Mouse (Mus musculus): ENCODE results near the gene Tex19.2. TPM values are rescaled to one million over a fixed set of nuclear protein-coding genes. Genes with fewer than 3 reads are reported as not detected.
"Not testable (repeated sequence)": the region's sequence is repeated elsewhere in the genome, so short reads cannot be mapped to it uniquely, and the experiment has no call there.

Gene Tex19.2
- polyA plus RNA-seq, 1 experiment from 2014 or later: not detected

GRCm38 (mm10) chr11:121081120-121081519 lies 37.4 kb downstream of the Tex19.2 start, which contains the start of gene Sectm1a:
Sectm1a (minus strand) TSS chr11:121081220.
- Histone ChIP-seq H3K9me3 (ENCODE audit: control insufficient read depth, low read length) (no peaks in the 10 kb centered on the region), H3K27ac (no peak within 1 kb of the TSS), H3K9ac (no peak within 1 kb of the TSS), H3K4me2 (replicated peaks) (no peak within 1 kb of the TSS), H3K27me3 (ENCODE audit: control insufficient read depth, insufficient read depth, low read length) (no peaks in the 10 kb centered on the region), H3K36me3 (replicated peaks; ENCODE audit: control insufficient read depth, insufficient read depth) (no peaks in the 10 kb centered on the region), H3K4me3 (replicated peaks; ENCODE audit: low read length) (no peak within 1 kb of the TSS), H3K4me1 (replicated peaks; ENCODE audit: control insufficient read depth, insufficient read depth, low read length) (no peaks in the 10 kb centered on the region)
- DNase-seq (ENCODE audit: low spot score) (no peak), ATAC-seq (ENCODE audit: low FRiP score) (no peak)
- WGBS: 81% methylated on average over 3 of the region's 3 CpGs

GRCm38 (mm10) chr11:121080330-121080729 lies 38.1 kb downstream of the Tex19.2 start:
- WGBS: 94% methylated on average over 8 of the region's 8 CpGs
- H3K27me3 ChIP-seq (ENCODE audit: control insufficient read depth, insufficient read depth, low read length): no peaks in the 10 kb centered on the region
- H3K9ac ChIP-seq: no peak overlapping the region
- no peaks in the 10 kb centered on the region for H3K36me3 ChIP-seq (replicated peaks; ENCODE audit: control insufficient read depth, insufficient read depth)
- no peak for DNase-seq (ENCODE audit: low spot score)
- no peak for ATAC-seq (ENCODE audit: low FRiP score)
- no peak overlapping the region for H3K27ac ChIP-seq
- no peaks in the 10 kb centered on the region for H3K9me3 ChIP-seq (ENCODE audit: control insufficient read depth, low read length)
- no peak overlapping the region for H3K4me2 ChIP-seq (replicated peaks)
- H3K4me3 ChIP-seq (replicated peaks; ENCODE audit: low read length): no peak overlapping the region
- H3K4me1 ChIP-seq (replicated peaks; ENCODE audit: control insufficient read depth, insufficient read depth, low read length): no peaks in the 10 kb centered on the region

- Histone ChIP-seq H3K27me3 (ENCODE audit: control insufficient read depth, insufficient read depth, low read length) (no peaks in the 10 kb centered on the region), H3K4me1 (replicated peaks; ENCODE audit: control insufficient read depth, insufficient read depth, low read length) (no peaks in the 10 kb centered on the region), H3K4me3 (replicated peaks; ENCODE audit: low read length) (no peak overlapping the region), H3K27ac (no peak overlapping the region), H3K4me2 (replicated peaks) (no peak overlapping the region), H3K9ac (no peak overlapping the region), H3K36me3 (replicated peaks; ENCODE audit: control insufficient read depth, insufficient read depth) (no peaks in the 10 kb centered on the region), H3K9me3 (ENCODE audit: control insufficient read depth, low read length) (no peaks in the 10 kb centered on the region)
- ATAC-seq (ENCODE audit: low FRiP score) (no peak), DNase-seq (ENCODE audit: low spot score) (no peak)
- 75% methylated on average over 5 of the region's 5 CpGs for WGBS
Observed at GRCm38 (mm10) chr11:121075655-121076054, 42.8 kb downstream of the Tex19.2 start.

GRCm38 (mm10) chr11:121069662-121070061 lies 48.8 kb downstream of the Tex19.2 start:
- H3K27me3 ChIP-seq (ENCODE audit: control insufficient read depth, insufficient read depth, low read length); DNase-seq (ENCODE audit: low spot score); H3K9me3 ChIP-seq (ENCODE audit: control insufficient read depth, low read length); H3K4me1 ChIP-seq (replicated peaks; ENCODE audit: control insufficient read depth, insufficient read depth, low read length); H3K36me3 ChIP-seq (replicated peaks; ENCODE audit: control insufficient read depth, insufficient read depth); ATAC-seq (ENCODE audit: low FRiP score); H3K27ac ChIP-seq; H3K4me2 ChIP-seq (replicated peaks); H3K4me3 ChIP-seq (replicated peaks; ENCODE audit: low read length); H3K9ac ChIP-seq: not testable (repeated sequence)
- 94% methylated on average over 11 of the region's 16 CpGs for WGBS

GRCm38 (mm10) chr11:121067895-121068294 lies 50.6 kb downstream of the Tex19.2 start:
- Histone ChIP-seq H3K4me3 (replicated peaks; ENCODE audit: low read length) (no peak overlapping the region), H3K27ac (no peak overlapping the region), H3K9ac (no peak overlapping the region), H3K9me3 (ENCODE audit: control insufficient read depth, low read length) (no peaks in the 10 kb centered on the region), H3K4me1 (replicated peaks; ENCODE audit: control insufficient read depth, insufficient read depth, low read length) (no peaks in the 10 kb centered on the region), H3K4me2 (replicated peaks) (no peak overlapping the region), H3K36me3 (replicated peaks; ENCODE audit: control insufficient read depth, insufficient read depth) (no peaks in the 10 kb centered on the region), H3K27me3 (ENCODE audit: control insufficient read depth, insufficient read depth, low read length) (no peaks in the 10 kb centered on the region)
- no peak for DNase-seq (ENCODE audit: low spot score)
- 89% methylated on average over 2 of the region's 2 CpGs for WGBS
- ATAC-seq (ENCODE audit: low FRiP score): no peak

Other genes starting within 250 kb of the Tex19.2 start
- 5.0 and 5.2 TPM in 2 replicates for gene Ccdc57, start 185.8 kb downstream of the Tex19.2 start, polyA plus RNA-seq (2014; fragmentation: Nextera tagmentation; extraction: Ambion mirVana)
- 4.2 and 4.4 TPM in 2 replicates for gene Slc16a3, start 170.2 kb downstream of the Tex19.2 start, polyA plus RNA-seq (2014; fragmentation: Nextera tagmentation; extraction: Ambion mirVana)
- gene Csnk1d, start 127.3 kb downstream of the Tex19.2 start, polyA plus RNA-seq (2014; fragmentation: Nextera tagmentation; extraction: Ambion mirVana): 73.3 and 77.4 TPM in 2 replicates
- gene Cd7, start 79.3 kb downstream of the Tex19.2 start, polyA plus RNA-seq (2014; fragmentation: Nextera tagmentation; extraction: Ambion mirVana): 0.24 TPM in 1 of 2 replicates, not detected in the other
- gene Sectm1b, start 55.1 kb downstream of the Tex19.2 start, polyA plus RNA-seq (2014; fragmentation: Nextera tagmentation; extraction: Ambion mirVana): not detected in 2 replicates
- not detected in 2 replicates for gene Sectm1a, start 37.5 kb downstream of the Tex19.2 start, polyA plus RNA-seq (2014; fragmentation: Nextera tagmentation; extraction: Ambion mirVana)
- gene Tex19.1, start 27.5 kb upstream of the Tex19.2 start, polyA plus RNA-seq (2014; fragmentation: Nextera tagmentation; extraction: Ambion mirVana): not detected in 2 replicates
- gene Uts2r, start 41.6 kb upstream of the Tex19.2 start, polyA plus RNA-seq (2014; fragmentation: Nextera tagmentation; extraction: Ambion mirVana): 0.19 and 0.99 TPM in 2 replicates
- 23.2 and 27.5 TPM in 2 replicates for gene Hexdc, start 85.8 kb upstream of the Tex19.2 start, polyA plus RNA-seq (2014; fragmentation: Nextera tagmentation; extraction: Ambion mirVana)
- gene Ogfod3, start 86.0 kb upstream of the Tex19.2 start, polyA plus RNA-seq (2014; fragmentation: Nextera tagmentation; extraction: Ambion mirVana): 30.3 and 31.1 TPM in 2 replicates
- gene Cybc1, start 110.6 kb upstream of the Tex19.2 start, polyA plus RNA-seq (2014; fragmentation: Nextera tagmentation; extraction: Ambion mirVana): 36.3 and 37.5 TPM in 2 replicates
- gene Narf, start 118.6 kb upstream of the Tex19.2 start, polyA plus RNA-seq (2014; fragmentation: Nextera tagmentation; extraction: Ambion mirVana): 79.6 and 86.0 TPM in 2 replicates
- 15.3 and 18.5 TPM in 2 replicates for gene Foxk2, start 141.3 kb upstream of the Tex19.2 start, polyA plus RNA-seq (2014; fragmentation: Nextera tagmentation; extraction: Ambion mirVana)
- 87.1 and 95.2 TPM in 2 replicates for gene Wdr45b, start 235.8 kb upstream of the Tex19.2 start, polyA plus RNA-seq (2014; fragmentation: Nextera tagmentation; extraction: Ambion mirVana)

Measured in hindbrain, embryonic 14.5 days (tissue).